Mouse (Mus musculus) intestine, embryonic 14.5 days (tissue): ENCODE data around the gene Ptchd1. TPM values are rescaled to one million over a fixed set of nuclear protein-coding genes. Genes with fewer than 3 reads are reported as not detected.

Experiments
- ATAC-seq: fragments of 200-750 bp; cut with Nextera tagmentation; replicated peaks from 2 replicates; pipeline ENCODE4 v1.8.0; 2017; ENCODE audit warnings: low read depth, moderate number of reproducible peaks, moderate TSS enrichment, moderate library complexity; ENCODE audit not compliant: low FRiP score, low TSS enrichment
- DNase-seq: peaks from one replicate; pipeline ENCODE4 v3.0.0-alpha.2; 2018; ENCODE audit warnings: low spot score
- H3K27ac ChIP-seq: fragments of 300-500 bp; sonication (generic); 2 replicates; pipeline ENCODE4 v1.5.1; 2014; ENCODE audit warnings: low read depth, mild to moderate bottlenecking, control low read depth
- H3K27me3 ChIP-seq: fragments of 300-500 bp; sonication (generic); replicated peaks from 2 replicates; pipeline ENCODE4 v1.6.1; 2014; ENCODE audit warnings: low read length, control low read depth; ENCODE audit not compliant: control insufficient read depth, insufficient read depth
- H3K36me3 ChIP-seq: fragments of 300-500 bp; sonication (generic); 2 replicates; pipeline ENCODE4 v1.6.1; 2014; ENCODE audit warnings: low read length, control low read depth; ENCODE audit not compliant: control insufficient read depth, insufficient read depth
- H3K4me1 ChIP-seq: fragments of 300-500 bp; sonication (generic); replicated peaks from 2 replicates; pipeline ENCODE4 v1.6.1; 2014; ENCODE audit warnings: low read length, control low read depth, mixed read lengths; ENCODE audit not compliant: control insufficient read depth, insufficient read depth
- H3K4me2 ChIP-seq: fragments of 300-500 bp; sonication (generic); 2 replicates; pipeline ENCODE4 v1.6.1; 2014; ENCODE audit warnings: low read length
- H3K4me3 ChIP-seq: fragments of 300-500 bp; sonication (generic); 2 replicates; pipeline ENCODE4 v1.5.1; 2014; ENCODE audit warnings: low read depth, low read length, control low read depth, mixed read lengths
- H3K9ac ChIP-seq: fragments of 300-500 bp; sonication (generic); 2 replicates; pipeline ENCODE4 v1.6.1; 2014; ENCODE audit warnings: mild to moderate bottlenecking, low read length
- H3K9me3 ChIP-seq: fragments of 300-500 bp; sonication (generic); 2 replicates; pipeline ENCODE4 v1.6.1; 2016; ENCODE audit warnings: low read length, control low read depth; ENCODE audit not compliant: control insufficient read depth
- polyA plus RNA-seq: library from polyadenylated mRNA; unstranded; fragments of >200 nt; fragmentation: Nextera tagmentation; extraction: Ambion mirVana; gene quantifications from 2 replicates; pipeline ENCODE4 v1.2.1, GENCODE M21; 2014

Ptchd1 gene
- polyA plus RNA-seq, 1 experiment from 2014 or later = 1.1 TPM

GRCm38 (mm10) chrX:155543780-155544179 is 79.8 kb downstream of the Ptchd1 start:
- H3K36me3 ChIP-seq = no peaks in the 10 kb centered on the region
- no peaks in the 10 kb centered on the region for H3K27me3 ChIP-seq
- H3K9ac ChIP-seq = no peak overlapping the region
- H3K4me1 ChIP-seq = no peaks in the 10 kb centered on the region
- ATAC-seq (no peak), DNase-seq (no peak)
- H3K4me3 ChIP-seq = no peak overlapping the region
- no peak overlapping the region for H3K27ac ChIP-seq
- H3K4me2 ChIP-seq = no peak overlapping the region
- no peaks in the 10 kb centered on the region for H3K9me3 ChIP-seq

Other genes starting within 250 kb of the Ptchd1 start
- gene Gm15155, start 927 bp upstream of the Ptchd1 start, polyA plus RNA-seq = not detected in 2 replicates